Mouse (Mus musculus) liver, adult 2 months (tissue): ENCODE measurements at regions not wholly inside any gene's neighbourhood (a gene's known extent, or its start where the extent isn't known, plus 50 kb on each side); places are given as distances from the start of the nearest gene placed in this dataset.

Source experiments
- DNase-seq: peaks from one replicate; pipeline ENCODE4 v3.0.0-alpha.2; 2011; ENCODE audit warnings: low read depth, low spot score; ENCODE audit errors: extremely low read depth
- H3K27ac ChIP-seq: fragments of 200-500 bp; replicated peaks from 2 replicates; pipeline ENCODE4 v1.5.1; 2012; ENCODE audit warnings: low read depth, mild to moderate bottlenecking, control low read depth, inconsistent platforms, low read length; ENCODE audit not compliant: insufficient read depth
- H3K27me3 ChIP-seq: fragments of 200-500 bp; 2 replicates; pipeline ENCODE4 v1.6.1; 2012; ENCODE audit warnings: mild to moderate bottlenecking, moderate library complexity, low read length, inconsistent platforms; ENCODE audit not compliant: control insufficient read depth, insufficient read depth
- H3K36me3 ChIP-seq: fragments of 200-500 bp; 2 replicates; pipeline ENCODE4 v1.6.1; 2012; ENCODE audit warnings: low read length, inconsistent platforms; ENCODE audit not compliant: control insufficient read depth, insufficient read depth
- H3K4me1 ChIP-seq: fragments of 200-500 bp; 2 replicates; pipeline ENCODE4 v1.6.1; 2011; ENCODE audit warnings: low read length; ENCODE audit not compliant: control insufficient read depth, insufficient read depth
- H3K4me3 ChIP-seq: fragments of 200-500 bp; 2 replicates; pipeline ENCODE4 v1.5.1; 2011; ENCODE audit warnings: low read depth, mild to moderate bottlenecking, control low read depth, low read length, moderate library complexity; ENCODE audit not compliant: insufficient read depth
- H3K79me2 ChIP-seq: fragments of 200-500 bp; 2 replicates; pipeline ENCODE4 v1.6.1; 2012; ENCODE audit warnings: inconsistent platforms, mild to moderate bottlenecking, low read length, moderate library complexity; ENCODE audit not compliant: control insufficient read depth, insufficient read depth
- H3K9ac ChIP-seq: fragments of 200-500 bp; 2 replicates; pipeline ENCODE4 v1.6.1; 2012; ENCODE audit warnings: low read depth, mild to moderate bottlenecking, control low read depth, inconsistent platforms, low read length
- CTCF ChIP-seq: fragments of 200-500 bp; IDR thresholded peaks from 2 replicates; pipeline ENCODE4 v1.5.1; 2011; ENCODE audit warnings: low read depth, low read length, control low read depth
- POLR2A ChIP-seq: fragments of 200-500 bp; IDR thresholded peaks from 2 replicates; pipeline ENCODE4 v1.6.1; 2011; ENCODE audit warnings: low read length, control low read depth; ENCODE audit not compliant: insufficient read depth; ENCODE audit errors: extremely low read depth
- WGBS: fragments of 180-500 bp; shearing (Covaris S2); methylation state at CpG from one replicate; pipeline ENCODE4 v1.1.7; 2018; 5-methylcytosine and 5-hydroxymethylcytosine counted together

- Histone ChIP-seq H3K36me3 (no peaks in the 10 kb centered on the region), H3K79me2 (no peaks in the 10 kb centered on the region), H3K27ac (no peak overlapping the region), H3K27me3 (no peaks in the 10 kb centered on the region), H3K4me3 (peak overlapping the region; percentile 9; the same call in 1 of the 2 replicates), H3K4me1 (peaks cover 6% of the 10 kb centered on the region), H3K9ac (no peak overlapping the region)
- peak; percentile 80 for DNase-seq
- WGBS = 37% methylated on average over 15 of the region's 15 CpGs
- no peak for TF ChIP-seq POLR2A
- TF ChIP-seq CTCF = no peak
These were observed 93.3 kb downstream of the Zfp281 start for GRCm38 (mm10) chr1:136717830-136718517.

GRCm38 (mm10) chr1:136723839-136724443, 99.2 kb downstream of the Zfp281 start:
- H3K27ac ChIP-seq = no peak overlapping the region
- H3K36me3 ChIP-seq = no peaks in the 10 kb centered on the region
- H3K27me3 ChIP-seq = no peaks in the 10 kb centered on the region
- TF ChIP-seq POLR2A = no peak
- no peaks in the 10 kb centered on the region for H3K4me1 ChIP-seq
- no peak overlapping the region for H3K9ac ChIP-seq
- no peaks in the 10 kb centered on the region for H3K79me2 ChIP-seq
- WGBS = 96% methylated on average over 13 of the region's 13 CpGs
- no peak for DNase-seq
- no peak overlapping the region for H3K4me3 ChIP-seq

GRCm38 (mm10) chr1:136725242-136725641, 100.5 kb downstream of the Zfp281 start:
- WGBS = 54% methylated on average over 4 of the region's 4 CpGs
- Histone ChIP-seq H3K4me1 (no peaks in the 10 kb centered on the region), H3K79me2 (no peaks in the 10 kb centered on the region), H3K4me3 (no peak overlapping the region), H3K36me3 (no peaks in the 10 kb centered on the region), H3K27me3 (no peaks in the 10 kb centered on the region), H3K9ac (no peak overlapping the region), H3K27ac (no peak overlapping the region)
- DNase-seq = no peak
- no peak for TF ChIP-seq CTCF
- TF ChIP-seq POLR2A = no peak

GRCm38 (mm10) chr1:136726145-136726935, 101.6 kb downstream of the Zfp281 start:
- Histone ChIP-seq H3K4me1 (no peaks in the 10 kb centered on the region), H3K27ac (no peak overlapping the region), H3K9ac (no peak overlapping the region), H3K36me3 (no peaks in the 10 kb centered on the region), H3K79me2 (no peaks in the 10 kb centered on the region), H3K27me3 (no peaks in the 10 kb centered on the region), H3K4me3 (no peak overlapping the region)
- 67% methylated on average over 11 of the region's 11 CpGs for WGBS
- TF ChIP-seq POLR2A (no peak), CTCF (peak; percentile 51; the same call in 1 of the 2 replicates)
- no peak for DNase-seq

- 83% methylated on average over 7 of the region's 7 CpGs for WGBS
- Histone ChIP-seq H3K36me3 (no peaks in the 10 kb centered on the region), H3K9ac (no peak overlapping the region), H3K4me3 (no peak overlapping the region), H3K27me3 (no peaks in the 10 kb centered on the region), H3K27ac (no peak overlapping the region), H3K79me2 (no peaks in the 10 kb centered on the region), H3K4me1 (no peaks in the 10 kb centered on the region)
- DNase-seq = no peak
- TF ChIP-seq CTCF (no peak), POLR2A (no peak)
These were observed 103.3 kb downstream of the Zfp281 start for GRCm38 (mm10) chr1:136727868-136728631.
